Mouse (Mus musculus) cerebellum, adult (tissue): ENCODE data around the gene Gm5065.

Source experiments
- ATAC-seq: cut with Nextera tagmentation; 2 replicates; pipeline ENCODE4 v1.9.2; 2017; ENCODE audit warnings: mild to moderate bottlenecking, moderate library complexity, mixed read lengths; ENCODE audit not compliant: insufficient number of reproducible peaks, low FRiP score, low TSS enrichment

Gm5065 gene

DNA sequence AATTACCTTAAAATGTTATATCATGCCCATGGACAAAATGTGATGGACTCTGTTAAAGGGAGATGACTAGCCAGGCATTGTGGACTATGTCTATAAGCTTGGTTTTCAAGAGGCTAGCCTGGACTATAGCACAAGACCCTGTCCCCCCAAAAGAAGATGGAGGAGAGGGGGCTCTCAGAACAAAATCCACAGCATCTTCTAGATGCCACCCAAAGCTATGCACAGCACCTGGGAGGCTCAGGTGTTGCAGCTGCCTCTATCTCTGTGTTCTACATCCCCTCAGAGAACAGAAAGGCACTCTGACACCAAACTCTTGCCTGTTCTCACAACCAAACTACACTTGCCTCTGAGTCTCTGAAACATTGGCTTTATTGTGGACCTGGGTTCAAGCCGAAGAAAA is at the start of gene Gm5065:
TSS of gene Gm5065 (plus strand) at position 301 of the 400 bp plus-strand sequence.
- no peak for ATAC-seq

DNA sequence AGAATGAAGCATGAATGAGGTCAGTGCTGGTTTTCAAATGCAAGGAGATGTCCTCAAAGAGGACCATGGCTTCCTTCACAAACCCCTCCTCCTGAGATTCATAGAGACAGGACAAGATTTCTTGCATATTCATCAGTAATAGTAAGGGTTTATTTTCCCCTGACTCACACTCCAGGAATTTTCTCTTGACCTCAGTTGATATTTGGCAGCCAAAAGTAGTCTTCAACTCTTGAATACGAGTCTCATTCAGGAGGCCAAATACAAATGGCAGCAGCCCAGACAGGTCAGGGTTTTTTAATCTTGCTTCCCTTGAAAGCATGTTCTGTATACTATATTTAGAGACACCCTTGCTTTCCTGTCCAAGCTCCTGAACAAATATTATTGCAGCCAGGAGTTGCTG is 22.8 kb upstream of the Gm5065 start:
- ATAC-seq: no peak

DNA sequence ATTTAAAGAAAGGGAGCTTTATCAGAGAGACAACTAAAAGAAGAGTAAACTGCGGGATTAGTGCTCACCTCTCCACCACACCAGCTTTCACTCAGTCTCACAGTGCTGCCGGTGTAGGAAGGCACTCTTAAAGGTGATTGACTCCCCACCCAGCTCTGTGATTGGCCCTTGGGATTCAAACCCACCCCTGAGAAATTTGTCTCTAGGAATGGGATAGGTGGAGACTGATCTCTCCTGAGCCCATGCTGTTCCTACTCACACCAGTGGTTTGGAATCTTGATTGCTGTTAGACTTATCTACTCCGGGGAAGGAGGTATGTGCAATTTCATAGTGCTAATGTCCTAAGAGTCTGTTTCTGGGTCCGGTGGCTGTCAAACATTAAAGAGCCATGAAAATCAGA is 598 bp downstream of the Gm5065 start, which contains the start of gene Nlrp2:
TSS of gene Nlrp2 (minus strand) at position 101 of the 400 bp plus-strand sequence.
- no peak for ATAC-seq

DNA sequence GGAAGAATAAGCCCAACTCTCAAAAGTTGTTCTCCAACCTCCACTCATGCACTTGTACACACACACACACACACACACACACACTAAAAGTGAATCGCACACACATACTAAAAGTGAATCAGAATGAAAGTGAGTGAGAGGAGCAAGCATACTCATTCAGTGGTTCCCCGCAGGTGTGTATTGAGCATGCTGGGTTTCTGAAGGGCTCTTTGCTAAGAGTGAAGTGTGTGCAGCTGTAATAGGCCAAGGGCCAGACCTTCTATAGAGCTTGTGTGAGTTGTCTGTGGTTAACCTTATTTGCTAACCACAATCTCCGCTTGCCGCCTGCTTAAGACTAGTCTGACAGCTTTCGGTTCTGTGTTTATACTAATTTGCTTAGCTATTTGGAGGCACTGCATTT is 13.3 kb downstream of the Gm5065 start:
- ATAC-seq: no peak

DNA sequence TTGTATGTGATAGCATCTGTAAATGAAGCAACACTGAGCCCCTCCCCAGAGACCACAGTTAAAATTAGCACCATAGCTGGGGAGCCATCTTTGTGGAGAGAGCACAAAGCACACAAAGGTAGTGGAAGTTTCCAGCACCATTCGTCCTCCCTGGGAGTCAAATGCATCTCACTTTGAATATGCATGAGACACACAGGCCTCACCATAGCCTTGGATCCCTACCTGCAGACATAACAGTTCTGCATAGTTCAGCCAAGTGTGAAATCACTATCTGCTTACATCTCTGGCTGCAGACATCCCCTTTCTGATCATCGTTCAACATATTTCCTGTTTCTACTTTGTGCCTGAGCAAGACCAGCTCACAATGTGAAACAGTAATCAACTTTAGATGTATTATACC is 16.4 kb downstream of the Gm5065 start:
- no peak for ATAC-seq

DNA sequence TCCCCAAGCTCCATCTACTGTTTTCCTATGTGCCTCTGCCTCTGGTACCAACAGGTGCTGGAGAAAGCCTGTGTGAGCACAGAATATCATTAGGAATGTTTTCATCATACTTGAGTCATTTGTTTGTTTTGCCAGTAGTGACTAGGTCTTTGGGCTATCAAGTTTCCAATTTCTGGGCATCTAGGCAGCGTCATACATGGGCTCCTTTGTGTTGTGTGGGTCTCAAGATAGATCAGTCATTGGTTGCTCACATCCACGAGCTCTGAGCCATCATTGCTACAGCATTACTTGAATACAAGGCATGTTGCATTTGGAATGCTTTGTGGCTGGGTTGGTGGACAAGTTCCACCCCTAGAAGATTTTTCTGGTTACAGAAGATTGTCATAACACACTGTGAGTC is 55.9 kb downstream of the Gm5065 start:
- no peak for ATAC-seq
